Mouse (Mus musculus) hematopoietic multipotent progenitor cell, adult 10-12 weeks (in vitro differentiated cells): ENCODE results near the gene Dmrtc2. TPM values are rescaled to one million over a fixed set of nuclear protein-coding genes. Genes with fewer than 3 reads are reported as not detected.

Source experiments
- polyA plus RNA-seq: library from polyadenylated mRNA; stranded (reverse); fragments of >175 nt; gene quantifications from 2 replicates; pipeline ENCODE4 v1.2.3, GENCODE M21; 2012; ENCODE audit warnings: low replicate concordance

Dmrtc2 gene
- polyA plus RNA-seq: not detected in 2 replicates

DNA sequence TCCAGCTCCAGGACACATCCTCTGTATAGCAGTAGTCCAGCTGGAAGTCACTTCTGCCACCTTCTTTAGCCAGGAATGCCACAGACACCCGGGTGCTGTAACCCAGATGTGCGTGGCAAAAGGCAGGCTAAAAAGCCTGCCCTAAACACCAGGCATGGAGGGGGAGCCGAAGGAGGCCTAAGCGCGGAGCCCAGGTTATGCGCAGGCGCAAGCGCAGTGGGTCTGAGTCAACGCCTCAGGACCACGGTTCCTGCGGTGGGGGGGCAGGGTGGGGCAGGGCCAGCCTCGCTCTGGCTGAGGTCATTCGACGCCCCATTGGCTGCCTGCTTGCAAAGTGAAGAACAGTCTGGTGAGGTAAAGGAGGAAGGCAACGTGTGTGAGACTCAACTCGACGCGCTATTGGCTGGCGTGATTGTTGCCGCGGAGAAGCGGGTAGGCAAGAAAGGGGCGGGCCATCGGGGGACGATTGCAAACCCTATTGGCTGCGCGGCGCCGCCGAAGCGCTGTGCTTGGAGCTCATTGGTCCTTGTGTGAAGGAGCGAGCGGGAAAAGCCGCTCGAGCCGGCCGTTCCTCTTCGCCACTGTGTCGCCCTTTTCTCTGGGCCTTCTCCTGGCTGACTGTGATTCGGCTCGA lies at the start of gene Dmrtc2, which contains the start of gene Lypd4:
Dmrtc2 (plus strand) TSS at position 526 of the 634 bp plus-strand sequence.
Lypd4 (minus strand) TSS at position 410 of the 634 bp plus-strand sequence.

GRCm38 (mm10) chr7:24861913-24862312 lies 7.9 kb upstream of the Dmrtc2 start, which contains the start of gene Gm9844:
Gm9844 (plus strand) TSS chr7:24862213.

DNA sequence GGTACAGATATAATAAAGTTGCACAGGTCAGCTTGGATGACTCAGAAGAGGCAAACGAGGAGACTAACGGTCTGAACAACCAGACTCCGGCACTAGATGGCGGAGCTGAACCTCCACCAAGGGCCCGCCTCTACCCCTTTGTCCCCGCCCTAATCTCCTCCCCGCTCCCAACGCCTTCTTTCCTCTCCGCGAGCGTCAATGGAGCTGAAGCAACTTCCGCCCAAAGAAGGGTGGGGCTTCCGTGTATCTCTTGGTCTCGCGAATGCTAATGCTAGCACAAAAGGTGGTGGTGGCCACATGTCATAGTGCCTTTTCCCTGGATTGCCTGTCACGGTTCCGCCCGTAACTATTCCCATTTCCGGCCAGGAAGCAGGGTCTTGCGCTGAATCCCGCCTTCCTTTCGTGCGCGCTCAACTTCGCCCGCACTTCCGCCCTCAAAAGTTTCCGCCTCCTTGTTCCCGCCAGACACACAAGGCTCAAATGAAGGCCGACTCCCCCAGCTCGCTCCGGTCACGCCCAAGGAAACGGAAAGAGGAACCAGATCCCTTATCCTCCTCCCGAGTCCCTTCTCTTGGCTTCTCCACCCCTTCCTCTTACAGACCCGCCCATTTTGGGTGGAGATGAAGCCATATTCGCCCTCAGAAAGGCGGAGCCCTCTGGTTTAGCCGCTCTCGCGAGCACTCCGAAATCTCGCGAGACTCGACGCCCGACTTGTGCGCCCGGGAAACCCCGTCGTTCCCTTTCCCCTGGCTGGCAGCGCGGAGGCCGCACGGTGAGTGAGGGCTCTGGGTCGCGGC lies 14.2 kb downstream of the Dmrtc2 start, which contains the start of gene Rps19:
Rps19 (plus strand) TSS at position 476 of the 797 bp plus-strand sequence.

GRCm38 (mm10) chr7:24897224-24897623 lies 27.4 kb downstream of the Dmrtc2 start, which contains the start of gene Cd79a:
Cd79a (plus strand) TSS chr7:24897381.

GRCm38 (mm10) chr7:24902630-24903443 lies 33.0 kb downstream of the Dmrtc2 start, which contains the start of gene Arhgef1:
Arhgef1 (plus strand) TSS chr7:24902912.

Other genes starting within 250 kb of the Dmrtc2 start
- gene Lypd3, start 233.5 kb upstream of the Dmrtc2 start, polyA plus RNA-seq: 0.09 TPM in 1 of 2 replicates, not detected in the other
- 0.11 TPM in 1 of 2 replicates, not detected in the other for gene Tex101, start 193.4 kb upstream of the Dmrtc2 start, polyA plus RNA-seq
- not detected in 2 replicates for gene BC049730, start 160.8 kb upstream of the Dmrtc2 start, polyA plus RNA-seq
- gene Gm4763, start 143.1 kb upstream of the Dmrtc2 start, polyA plus RNA-seq: not detected in 2 replicates
- 13.0 and 17.4 TPM in 2 replicates for gene Cd177, start 109.7 kb upstream of the Dmrtc2 start, polyA plus RNA-seq
- 0.33 and 0.85 TPM in 2 replicates for gene Ceacam10, start 92.9 kb upstream of the Dmrtc2 start, polyA plus RNA-seq
- gene Gm9844, start 7.8 kb upstream of the Dmrtc2 start, polyA plus RNA-seq: 29.7 and 64.5 TPM in 2 replicates
- gene Lypd4, start 116 bp upstream of the Dmrtc2 start, polyA plus RNA-seq: not detected in 2 replicates
- gene Rps19, start 14.3 kb downstream of the Dmrtc2 start, polyA plus RNA-seq: 2,483 and 3,423 TPM in 2 replicates
- 785 and 2,403 TPM in 2 replicates for gene Cd79a, start 27.3 kb downstream of the Dmrtc2 start, polyA plus RNA-seq
- gene Arhgef1, start 32.9 kb downstream of the Dmrtc2 start, polyA plus RNA-seq: 1,525 and 2,253 TPM in 2 replicates
- gene Gm4881, start 74.4 kb downstream of the Dmrtc2 start, polyA plus RNA-seq: 0.17 TPM in 1 of 2 replicates, not detected in the other
- 384 and 783 TPM in 2 replicates for gene Rabac1, start 102.7 kb downstream of the Dmrtc2 start, polyA plus RNA-seq
- gene Atp1a3, start 135.9 kb downstream of the Dmrtc2 start, polyA plus RNA-seq: 50.1 and 135 TPM in 2 replicates
- 7.5 and 16.2 TPM in 2 replicates for gene Grik5, start 202.3 kb downstream of the Dmrtc2 start, polyA plus RNA-seq
- 46.0 and 87.0 TPM in 2 replicates for gene Zfp574, start 202.5 kb downstream of the Dmrtc2 start, polyA plus RNA-seq